Mouse (Mus musculus) cerebellum, postnatal 36 days (tissue): ENCODE measurements at regions not wholly inside any gene's neighbourhood (a gene's known extent, or its start where the extent isn't known, plus 50 kb on each side); places are given as distances from the start of the nearest gene placed in this dataset.

Experiments used
- DNase-seq, 2 experiments: peaks; one replicate each; pipeline ENCODE4 v3.0.0; 2021 to 2022; ENCODE audit warnings: mixed read lengths in 2 of 2

DNA sequence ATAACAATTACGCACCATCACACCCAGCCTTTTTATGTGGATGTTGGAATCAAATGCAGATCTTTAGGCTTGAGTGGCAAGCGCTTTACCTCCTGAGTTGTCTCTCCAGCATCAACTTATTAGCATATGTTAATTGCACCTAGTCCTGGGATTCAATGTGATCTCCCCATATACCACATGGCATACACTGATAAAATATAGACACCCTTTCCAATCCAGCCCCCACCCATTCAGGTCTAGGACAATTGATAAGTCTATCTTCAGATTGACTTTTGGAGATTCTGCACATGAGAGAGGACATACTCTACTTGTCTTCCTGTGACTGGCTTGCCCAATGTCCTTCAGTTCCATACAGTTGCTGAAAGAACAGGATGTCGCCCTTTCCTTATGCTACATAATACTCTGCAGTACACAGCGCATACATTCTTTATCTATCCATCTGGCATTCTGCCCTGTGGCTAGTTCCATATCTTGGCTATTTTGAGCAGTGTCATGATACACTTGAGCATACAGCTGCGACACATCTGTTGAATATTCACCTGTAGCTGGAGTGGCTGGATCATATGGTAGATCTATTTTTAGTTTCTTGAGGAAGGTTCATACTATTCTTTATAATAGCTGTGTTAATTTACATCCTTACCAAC is 120.3 kb downstream of the Gsdmc2 start:
- no peak for DNase-seq

DNA sequence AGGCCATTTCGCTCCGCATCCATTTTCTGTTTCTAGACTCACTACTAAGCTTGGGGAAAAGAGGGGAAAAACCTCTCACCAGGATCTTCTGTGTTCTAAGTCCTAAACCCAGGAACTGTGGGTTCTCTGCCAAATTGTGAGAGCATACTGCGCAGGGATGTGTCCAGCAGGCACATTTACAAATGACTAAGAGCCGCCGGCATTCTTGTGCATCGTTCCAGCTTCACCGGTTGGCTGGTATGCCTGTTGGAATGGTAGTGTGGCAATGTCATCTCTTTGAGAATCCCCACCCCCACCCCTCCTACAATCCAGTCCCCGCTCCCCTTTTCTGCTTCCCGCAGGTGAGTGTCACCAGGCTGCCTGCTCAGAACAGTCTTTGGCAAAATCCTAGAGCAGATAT is 122.0 kb downstream of the Gsdmc2 start:
- no peak for DNase-seq

DNA sequence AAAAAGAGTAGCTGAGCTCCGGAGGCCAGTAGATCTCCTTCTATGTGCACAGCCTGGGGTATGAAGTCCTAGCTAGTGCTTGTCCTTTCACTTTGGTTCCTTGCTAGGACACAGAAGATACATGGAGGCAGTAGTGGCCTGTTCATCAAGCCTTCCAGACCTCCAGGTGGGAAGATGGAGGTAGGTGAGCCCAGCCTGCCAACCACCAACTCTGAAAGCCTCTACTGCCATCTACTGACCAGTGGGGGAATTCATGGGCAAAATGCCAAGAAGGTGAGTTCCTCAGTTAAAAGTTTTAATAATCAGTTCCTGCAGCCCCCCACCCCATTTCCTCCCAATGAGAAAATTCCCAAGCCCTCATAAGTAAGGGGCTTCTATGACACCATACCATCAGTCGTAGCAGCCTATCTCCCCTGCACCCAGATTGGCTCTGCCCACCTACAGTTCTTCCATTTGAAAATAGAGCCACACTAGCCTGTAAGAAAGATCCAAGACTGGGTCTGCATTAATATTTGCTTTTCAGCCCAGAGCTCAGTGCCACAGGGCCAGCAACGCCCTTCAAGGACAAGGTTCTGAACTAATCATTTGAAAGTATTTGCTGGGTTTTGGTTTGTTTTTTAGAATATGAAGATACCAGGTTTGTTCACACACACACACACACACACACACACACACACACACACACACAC is 123.2 kb downstream of the Gsdmc2 start:
- DNase-seq, result peak; percentile 16 to 20

DNA sequence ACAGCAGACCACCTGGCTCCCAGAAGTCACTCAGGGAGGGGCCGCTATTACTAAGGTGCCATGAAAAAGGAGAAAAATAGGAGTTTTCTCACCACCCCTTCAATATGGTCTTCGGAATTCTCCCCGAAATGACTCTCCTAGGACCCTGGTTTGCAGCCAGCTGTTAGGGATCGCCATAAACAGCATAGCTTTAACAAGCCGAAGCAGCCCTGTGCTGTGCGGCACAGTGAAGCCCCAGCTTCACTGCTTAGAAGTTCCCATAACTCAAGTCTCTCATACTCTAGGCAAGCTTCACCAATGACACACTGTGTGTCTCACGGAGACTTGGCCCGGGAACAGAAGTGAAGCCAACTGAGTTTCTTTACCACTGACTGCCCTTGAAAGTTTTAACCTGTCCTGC is 127.2 kb downstream of the Gsdmc2 start:
- DNase-seq, result no peak

DNA sequence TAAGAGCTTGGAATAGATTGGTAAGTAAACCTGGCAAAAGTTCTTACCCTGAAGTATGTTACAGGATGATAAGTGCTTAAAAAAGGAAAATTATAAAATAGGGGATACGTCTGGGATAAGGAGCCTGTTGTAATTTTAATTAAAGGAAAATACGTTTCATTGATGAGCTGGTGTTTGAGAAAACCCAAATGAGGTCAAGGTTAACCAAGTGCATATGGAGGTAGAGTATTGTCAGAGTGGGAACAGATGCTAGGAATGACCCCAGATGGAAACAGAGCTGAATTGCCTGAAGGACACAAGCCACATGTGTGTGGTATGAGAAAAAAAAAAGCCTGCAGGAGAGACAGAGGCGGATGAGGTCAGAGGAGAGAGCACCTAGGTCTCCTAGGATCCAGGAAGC is 131.3 kb downstream of the Gsdmc2 start:
- no peak for DNase-seq

DNA sequence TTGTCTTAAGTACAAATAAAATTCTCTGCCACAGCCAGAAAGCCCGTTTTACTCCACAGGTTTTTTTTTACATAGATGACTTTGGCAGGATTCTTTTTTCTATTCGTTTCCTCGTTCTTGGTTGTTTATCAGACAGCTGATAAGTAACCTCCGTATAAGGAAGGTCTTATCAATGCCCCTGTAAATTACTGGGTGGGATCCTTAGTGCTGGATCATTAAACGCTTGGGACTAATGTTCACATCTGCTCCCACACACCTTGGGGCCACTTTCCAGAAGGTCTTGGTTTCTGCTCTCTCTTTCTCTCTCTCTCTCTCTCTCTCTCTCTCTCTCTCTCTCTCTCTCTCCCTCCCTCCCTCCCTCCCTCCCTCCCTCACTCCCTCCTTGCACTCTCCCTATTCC is 134.6 kb downstream of the Gsdmc2 start:
- DNase-seq, result no peak

DNA sequence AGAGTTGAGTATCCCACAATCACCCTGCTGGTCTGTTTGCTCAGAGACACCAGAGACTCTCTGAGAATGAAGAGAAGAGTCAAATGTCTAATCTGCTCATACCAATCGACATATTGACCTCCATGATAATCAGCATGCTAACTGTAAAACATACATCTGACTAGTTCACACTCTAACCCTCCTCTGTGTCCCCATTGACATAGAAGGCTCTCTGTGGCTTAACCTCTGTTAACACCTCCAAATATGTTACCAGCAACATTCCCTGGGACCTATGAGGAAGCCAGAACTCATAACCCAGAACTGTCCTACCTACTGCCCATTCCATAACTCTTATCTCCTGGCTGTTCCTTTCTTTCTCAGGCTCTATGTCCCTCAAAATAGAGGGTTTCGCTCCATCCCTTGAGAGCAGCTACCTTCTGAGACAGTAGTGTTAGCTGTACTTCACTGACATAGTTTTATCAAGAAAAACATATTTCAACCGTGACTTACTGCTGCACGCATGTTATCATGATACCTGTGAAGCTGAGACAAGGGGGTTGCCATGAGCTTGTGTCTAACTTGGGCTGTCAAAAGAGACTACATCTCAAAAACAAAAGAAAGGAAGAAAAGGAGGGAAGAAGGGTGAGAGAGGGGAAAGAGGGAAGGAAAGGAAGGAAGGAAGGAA is 135.6 kb downstream of the Gsdmc2 start:
- no peak for DNase-seq

DNA sequence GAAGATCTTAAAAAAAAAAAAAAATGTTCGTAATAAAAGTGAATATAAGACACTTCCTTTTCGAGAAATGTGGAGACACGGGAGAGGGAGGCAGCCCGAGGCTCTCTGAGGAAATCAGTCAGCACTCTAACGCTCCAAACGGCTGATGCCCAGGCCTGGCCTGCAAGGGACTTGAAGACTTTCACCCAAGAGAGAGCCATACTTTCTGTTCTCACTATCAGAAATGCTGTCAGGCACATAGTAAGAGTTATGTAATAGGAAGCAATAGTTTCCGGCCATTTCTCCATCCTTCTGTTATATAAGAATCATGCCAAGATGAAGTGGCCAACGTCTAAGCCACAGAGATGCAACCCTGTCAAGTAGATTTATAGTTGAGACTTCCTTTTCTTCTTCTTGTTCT is 140.3 kb downstream of the Gsdmc2 start:
- DNase-seq, result no peak

DNA sequence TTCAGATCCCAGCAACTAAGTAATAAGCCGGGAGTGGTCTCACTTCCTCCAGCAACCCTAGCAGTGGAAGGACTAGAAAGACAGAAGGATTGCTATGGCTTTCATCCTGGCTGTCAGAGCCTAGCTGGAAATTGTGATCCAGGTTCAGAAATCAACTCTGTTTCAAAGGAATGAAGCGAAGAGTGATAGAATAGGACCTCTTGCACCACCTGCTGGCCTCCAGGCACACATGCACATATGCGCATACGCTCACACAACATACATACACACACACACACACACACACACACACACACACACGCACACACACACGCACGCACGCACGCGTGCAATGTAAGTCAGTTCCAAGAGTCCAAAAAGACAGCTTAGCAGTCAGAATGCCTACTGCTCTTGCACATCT is 147.1 kb downstream of the Gsdmc2 start:
- DNase-seq, result no peak

DNA sequence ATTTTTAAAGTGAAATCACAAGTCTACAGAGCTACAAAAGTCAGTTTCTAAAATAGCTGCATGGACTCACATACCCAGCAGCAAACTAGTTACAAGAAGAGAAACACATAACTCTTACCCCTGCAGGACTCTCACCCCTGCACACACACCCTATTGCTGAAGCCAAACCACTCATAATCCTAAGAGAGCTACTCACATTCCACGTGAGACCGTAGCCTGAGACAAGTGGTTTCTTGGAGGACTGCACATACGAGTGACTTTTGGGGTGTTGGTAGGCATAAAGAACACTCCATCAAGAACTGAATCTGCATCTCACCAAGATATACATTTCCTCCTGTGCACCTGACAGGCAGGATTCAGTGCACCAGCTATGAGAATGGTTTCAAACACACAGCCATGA is 150.8 kb downstream of the Gsdmc2 start:
- no peak for DNase-seq

DNA sequence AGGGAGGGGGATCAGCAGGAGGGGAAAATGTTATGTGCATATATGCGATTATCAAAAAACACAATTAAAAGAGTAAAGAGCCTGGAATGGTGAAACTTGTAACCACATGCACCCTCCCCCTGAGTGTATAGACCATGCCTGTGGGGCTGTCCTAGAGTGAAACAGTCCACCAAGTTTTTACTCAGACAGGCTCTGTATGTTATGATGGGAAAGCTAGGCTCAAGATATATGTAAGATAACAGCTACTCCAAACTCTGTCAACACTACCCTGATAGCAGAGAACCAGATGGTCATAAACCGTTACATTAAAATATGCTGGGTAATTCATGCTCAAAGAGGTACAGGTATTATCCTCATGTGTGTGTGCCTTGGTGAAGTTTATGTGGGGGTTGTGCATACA is 151.4 kb downstream of the Gsdmc2 start:
- DNase-seq, result no peak

DNA sequence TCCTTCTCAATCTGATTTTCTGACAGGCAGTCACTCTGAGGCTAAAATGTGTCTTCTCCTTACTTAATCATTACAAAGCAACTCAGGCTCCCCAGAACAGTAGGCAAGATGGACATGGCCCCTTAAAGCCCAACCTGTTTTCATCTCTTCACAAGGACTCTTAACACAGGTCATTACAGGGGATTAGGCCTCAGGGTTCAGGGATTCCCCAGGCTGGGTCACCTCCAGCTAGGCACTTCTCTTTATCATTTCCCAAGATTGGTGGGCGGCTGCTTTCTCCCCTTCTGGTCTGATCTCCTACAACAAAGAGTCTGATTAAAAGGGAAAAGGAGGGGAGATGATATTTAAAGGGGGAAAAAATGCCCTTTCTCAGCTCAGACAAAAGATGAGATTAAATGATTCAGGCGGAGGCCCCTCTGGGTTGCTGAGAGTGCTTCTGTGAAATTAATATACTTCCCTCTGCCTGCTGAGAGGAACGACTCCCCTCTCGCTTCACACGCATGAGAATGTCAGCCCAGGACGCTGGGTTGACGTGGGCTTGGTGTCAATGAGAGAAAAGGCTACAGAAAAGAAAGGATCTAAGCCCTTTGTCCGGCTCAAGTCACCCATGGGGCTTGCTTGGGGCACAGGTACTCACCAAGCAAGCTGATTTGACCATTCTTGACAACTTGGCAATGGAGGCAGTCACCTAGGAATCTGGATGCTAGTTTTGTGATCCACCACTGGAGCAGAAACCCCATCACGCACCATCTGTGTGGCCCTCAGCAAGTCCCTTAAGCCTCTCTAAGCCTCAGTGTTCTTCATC is 152.3 kb downstream of the Gsdmc2 start:
- DNase-seq, result no peak

DNA sequence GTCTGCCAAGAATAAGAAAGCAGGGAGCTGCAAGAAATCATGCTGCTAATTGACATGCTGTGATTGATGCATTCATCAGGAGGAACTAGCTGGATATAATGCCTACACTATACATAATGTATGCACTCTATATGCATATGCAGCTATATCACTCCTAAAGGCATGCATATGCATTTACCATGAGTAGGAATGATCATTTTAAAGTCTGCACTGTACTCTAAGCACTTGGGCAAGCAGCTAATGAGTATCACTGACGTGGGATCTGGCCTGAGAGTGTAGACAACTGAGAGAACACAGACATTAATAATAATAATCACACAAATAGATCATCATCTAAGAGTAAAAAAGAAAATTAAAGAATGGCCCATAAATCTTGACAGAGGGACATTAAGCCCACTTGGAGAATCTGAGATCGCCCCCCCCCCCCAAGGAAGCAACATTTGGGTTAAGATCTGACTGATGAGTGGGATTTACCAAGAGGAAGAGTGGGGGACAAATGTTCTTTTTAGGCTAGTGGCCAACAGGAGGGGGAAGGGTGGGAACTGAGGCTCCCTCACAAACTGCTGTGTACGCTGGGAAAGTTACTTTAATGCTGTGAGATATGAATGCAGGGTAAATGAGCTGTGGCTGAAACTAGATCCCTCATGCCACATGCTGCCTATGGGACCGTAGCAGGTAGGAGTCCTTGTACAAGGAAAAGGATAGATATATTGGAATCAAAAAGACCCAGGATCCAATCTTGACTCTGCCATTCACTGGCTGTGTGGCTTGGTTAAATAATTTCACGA is 155.0 kb downstream of the Gsdmc2 start:
- DNase-seq, result no peak

DNA sequence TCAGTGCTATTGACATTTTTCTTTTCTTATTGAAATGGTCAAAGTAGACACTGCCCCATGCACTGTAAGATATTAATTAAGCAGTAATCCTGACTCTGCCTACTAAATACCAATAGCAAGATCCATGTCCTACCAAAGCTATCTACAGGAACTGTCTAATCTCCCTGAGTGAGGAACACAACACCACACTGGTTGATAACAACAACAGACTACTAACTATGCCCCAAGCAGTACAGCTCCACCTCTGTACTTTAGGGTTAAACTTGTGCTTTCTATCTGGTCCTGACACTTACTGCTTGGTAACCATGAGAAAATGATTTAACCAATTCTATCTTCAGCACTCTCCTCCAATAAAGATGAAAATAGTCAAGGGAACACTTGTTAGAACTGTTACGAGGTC is 157.1 kb downstream of the Gsdmc2 start:
- DNase-seq, result no peak

DNA sequence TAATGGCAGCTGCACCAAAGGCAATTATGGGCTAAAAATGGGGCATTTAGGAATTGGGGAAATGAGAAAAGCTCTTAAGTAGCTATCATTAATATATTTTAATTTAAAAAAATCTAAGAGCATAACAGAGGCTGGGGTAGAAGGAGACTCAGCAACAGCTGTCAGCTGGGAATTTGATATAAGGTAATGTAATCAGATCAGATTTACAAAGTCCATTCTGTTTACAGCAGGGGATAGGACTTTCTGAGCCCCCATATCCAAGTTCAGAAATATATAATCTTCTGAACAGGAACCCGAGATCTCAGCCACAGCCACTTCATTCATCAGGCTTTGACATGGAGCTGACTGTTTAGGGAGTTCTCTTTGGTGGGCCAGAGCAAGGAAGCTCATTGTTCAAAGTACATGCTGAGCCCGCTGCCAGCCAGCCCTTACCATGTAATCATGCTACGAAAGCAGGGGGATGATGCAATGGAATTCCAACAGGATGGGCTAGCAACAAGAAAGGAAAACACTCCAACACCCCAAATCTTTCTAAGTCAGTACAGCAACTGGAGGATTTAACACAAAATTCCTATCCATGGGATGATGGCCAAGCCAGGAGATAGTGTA is 157.9 kb downstream of the Gsdmc2 start:
- DNase-seq, result no peak

DNA sequence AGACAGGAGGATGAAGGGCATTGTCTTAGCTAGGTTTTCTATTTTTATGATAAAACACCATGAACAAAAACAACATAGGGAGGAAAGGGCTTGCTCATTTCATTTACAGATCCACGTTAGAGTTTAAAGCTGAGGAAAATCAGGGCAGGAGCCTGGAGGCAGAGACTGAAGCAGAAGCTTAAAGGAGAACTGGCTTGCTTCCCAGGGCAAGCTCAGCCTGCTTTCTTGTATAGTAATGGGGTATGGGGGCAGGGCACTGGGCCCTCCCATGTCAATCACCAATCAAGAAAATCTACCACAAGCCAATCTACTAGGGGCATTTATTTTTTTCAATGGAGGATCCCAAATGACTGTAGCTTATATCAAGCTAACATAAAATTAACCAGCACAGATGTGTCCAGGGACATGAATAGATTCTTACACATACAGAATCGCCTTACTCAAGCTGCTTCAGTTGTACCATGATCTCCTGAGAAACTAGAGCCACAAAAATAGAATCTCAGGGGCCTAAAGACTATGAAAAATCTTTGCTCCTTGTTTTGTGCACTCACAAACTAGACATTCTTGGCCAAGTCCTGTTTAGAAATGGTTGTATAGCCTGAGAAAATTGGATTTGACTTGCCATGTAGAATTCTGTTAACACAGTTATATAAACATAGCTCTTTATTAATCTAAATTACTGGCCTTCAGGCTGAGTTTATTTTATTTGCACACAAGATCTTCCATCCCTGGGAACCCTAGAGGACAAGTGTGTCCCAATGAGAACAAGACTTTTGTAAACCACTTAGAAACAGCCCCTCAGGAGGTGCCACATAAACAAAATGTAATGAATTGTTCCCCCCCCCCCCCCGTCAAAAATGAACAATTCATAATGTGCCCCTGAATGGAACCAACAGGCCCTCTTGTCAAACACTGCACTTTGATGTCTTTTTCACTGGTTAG is 164.7 kb downstream of the Gsdmc2 start:
- no peak for DNase-seq

DNA sequence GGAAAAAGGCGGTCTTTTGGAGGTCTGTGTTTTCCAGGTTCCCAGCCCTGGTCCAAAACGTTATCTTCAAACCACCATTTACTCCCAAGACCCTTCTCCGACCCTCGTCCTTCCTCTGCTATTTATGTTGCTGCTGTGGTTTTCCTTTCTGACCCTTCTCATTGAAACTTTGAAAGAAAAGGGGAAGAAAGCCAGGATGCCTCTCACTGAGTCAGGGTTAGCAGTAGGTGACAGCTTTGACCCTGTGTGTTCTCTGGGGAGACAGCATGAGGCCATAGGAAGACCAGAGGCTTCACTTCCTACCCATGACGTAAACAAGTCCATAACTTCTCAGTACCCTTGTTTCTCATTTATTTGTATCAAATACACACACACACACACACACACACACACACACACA is 166.1 kb downstream of the Gsdmc2 start:
- no peak for DNase-seq

DNA sequence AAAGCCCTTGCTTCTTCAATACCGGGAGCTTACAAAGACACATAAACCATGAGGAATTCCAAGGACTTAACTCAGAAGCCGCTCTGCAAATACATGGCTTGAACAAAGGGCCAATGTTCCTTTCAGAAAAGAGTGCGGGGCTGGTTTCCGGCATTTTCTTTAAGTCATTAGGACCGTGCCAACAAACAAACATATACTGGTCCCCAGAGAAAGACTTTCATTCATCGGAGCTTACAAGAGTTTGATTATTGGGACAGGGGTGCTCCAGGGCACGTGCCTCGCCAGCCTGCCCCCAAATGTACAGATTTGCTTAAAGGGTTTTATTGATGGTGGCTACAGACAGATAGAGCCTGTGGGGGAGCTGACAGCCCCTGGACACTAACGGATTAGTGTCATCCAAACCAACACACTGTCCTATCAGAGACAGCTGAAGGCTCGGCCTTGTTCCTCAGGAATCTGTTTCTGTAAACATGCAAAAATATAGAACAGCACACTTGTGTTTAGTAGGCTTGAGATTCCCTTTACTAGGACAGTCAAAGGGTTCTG is 169.4 kb downstream of the Gsdmc2 start:
- no peak for DNase-seq

DNA sequence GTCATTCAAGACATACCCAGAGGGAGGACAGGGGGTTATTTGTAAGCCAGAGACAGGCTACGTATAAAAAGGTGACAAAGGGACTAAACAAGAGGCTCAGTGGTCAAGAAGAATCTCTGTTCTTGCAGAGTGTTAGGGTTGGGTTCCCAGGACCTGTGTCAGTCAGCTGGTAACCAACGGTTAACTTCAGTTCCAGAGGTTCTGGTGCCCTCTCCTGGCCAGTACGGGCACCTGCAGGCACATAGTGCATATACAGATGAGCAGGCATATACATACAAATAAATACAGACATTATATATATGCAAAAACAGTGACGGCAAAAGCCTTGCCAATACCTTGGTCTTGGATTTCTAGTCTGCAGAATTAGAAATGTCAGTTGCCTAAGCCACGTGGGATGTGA is 170.6 kb downstream of the Gsdmc2 start:
- no peak for DNase-seq

DNA sequence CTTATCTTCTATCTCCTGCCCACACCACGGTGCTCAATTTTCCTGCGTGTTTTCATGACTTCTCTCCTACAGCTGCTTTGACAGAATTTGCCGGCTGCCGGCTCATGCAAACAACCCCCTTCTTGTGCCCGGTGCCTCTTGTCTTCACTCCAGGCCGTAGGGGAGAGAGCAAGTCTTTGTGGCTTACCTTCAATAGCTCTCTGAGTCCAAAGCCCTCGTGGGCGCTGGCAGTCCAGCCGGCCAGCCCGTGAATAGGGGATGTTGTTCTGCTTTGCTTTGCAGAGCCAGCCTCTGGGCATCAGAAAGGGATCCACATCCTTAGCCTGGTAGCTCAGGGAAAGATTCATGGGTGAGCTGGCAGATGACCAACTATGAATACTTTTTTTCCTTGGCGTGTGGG is 173.9 kb downstream of the Gsdmc2 start:
- DNase-seq, result no peak

DNA sequence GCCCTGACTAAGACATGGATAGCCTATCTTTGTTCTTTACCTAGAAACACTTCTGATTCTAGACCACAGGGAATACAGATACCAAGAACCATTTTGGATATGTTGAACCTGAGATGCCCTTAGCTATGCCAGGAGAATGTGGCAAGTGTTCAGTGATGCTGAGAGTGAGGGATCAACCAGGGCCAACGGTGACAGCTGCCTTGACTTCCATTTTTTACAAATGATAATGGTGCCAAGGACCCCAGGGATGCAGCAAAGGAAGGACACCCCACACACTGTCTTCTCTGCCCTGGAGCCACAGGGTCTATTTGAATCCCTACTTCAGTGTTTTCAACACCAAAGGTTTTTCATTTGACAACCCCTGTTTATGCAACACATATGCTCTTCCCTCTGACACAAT is 174.4 kb downstream of the Gsdmc2 start:
- no peak for DNase-seq
